Mouse (Mus musculus): ENCODE results near the gene Gm11011. TPM values are rescaled to one million over a fixed set of nuclear protein-coding genes. Genes with fewer than 3 reads are reported as not detected.

The Gm11011 gene
- polyA plus RNA-seq, 1 experiment from 2014 or later = not detected

Other genes starting within 250 kb of the Gm11011 start
- 40.1 and 50.4 TPM in 2 replicates for gene Tshz2, start 45.3 kb upstream of the Gm11011 start, polyA plus RNA-seq (2015; fragmentation: Nextera tagmentation; extraction: Ambion mirVana)